Mouse (Mus musculus): ENCODE results near the gene Cars. TPM values are rescaled to one million over a fixed set of nuclear protein-coding genes. Genes with fewer than 3 reads are reported as not detected.

Cars gene
- total and polyA plus RNA-seq, 3 experiments, result 11.0 to 21.5 (median 20.2) TPM

DNA sequence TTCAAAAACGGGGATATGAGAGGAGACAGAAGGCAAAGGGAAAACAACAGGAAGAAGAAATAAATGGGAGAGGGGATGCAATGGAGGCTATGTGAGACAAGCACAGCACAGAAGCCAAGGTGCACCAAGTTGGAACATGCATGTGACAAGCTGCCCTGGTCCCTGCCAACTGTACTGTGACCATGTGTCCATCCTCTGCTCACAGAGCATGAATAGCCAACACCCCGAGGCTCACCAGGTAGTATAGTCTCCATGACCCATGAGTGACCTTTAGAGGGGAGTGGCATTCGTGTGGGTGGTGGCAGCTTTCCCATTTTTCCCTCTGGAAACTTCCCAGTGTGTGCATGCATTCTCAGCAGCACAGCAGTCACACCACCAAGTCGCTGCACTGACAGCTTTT lies 80.6 kb downstream of the Cars start:
- no peak overlapping the region for H3K27ac ChIP-seq
- H3K4me3 ChIP-seq, result no peak overlapping the region
- DNase-seq, result no peak
- no peaks in the 10 kb centered on the region for H3K4me1 ChIP-seq (ENCODE audit: control insufficient read depth, insufficient read depth, low read length)
- H3K79me2 ChIP-seq (replicated peaks; ENCODE audit: control insufficient read depth, insufficient read depth, low read length), result no peaks in the 10 kb centered on the region
- 47% methylated on average over 4 of the region's 4 CpGs for WGBS
- no peaks in the 10 kb centered on the region for H3K36me3 ChIP-seq (ENCODE audit: control insufficient read depth, insufficient read depth, low read length)
- no peaks in the 10 kb centered on the region for H3K27me3 ChIP-seq (ENCODE audit: control insufficient read depth, insufficient read depth, low read length)
- intact Hi-C loops (cut with DNase I), result no loop called here
- H3K9ac ChIP-seq (ENCODE audit: low read depth, low read length), result no peak overlapping the region
- no peak for TF ChIP-seq CTCF (IDR thresholded peaks at IDR 0.05)
- no peak for TF ChIP-seq POLR2A (IDR thresholded peaks at IDR 0.05; ENCODE audit: insufficient read depth, low read depth, low read length)
- no peak for TF ChIP-seq EP300 (IDR thresholded peaks at IDR 0.05; ENCODE audit: insufficient read depth, low read depth, low read length)

GRCm38 (mm10) chr7:143514416-143514768 lies 85.5 kb downstream of the Cars start:
- WGBS, result 74% methylated on average over 4 of the region's 4 CpGs
- Histone ChIP-seq H3K36me3 (ENCODE audit: control insufficient read depth, insufficient read depth, low read length) (no peaks in the 10 kb centered on the region), H3K27me3 (ENCODE audit: control insufficient read depth, insufficient read depth, low read length) (no peaks in the 10 kb centered on the region), H3K79me2 (replicated peaks; ENCODE audit: control insufficient read depth, insufficient read depth, low read length) (no peaks in the 10 kb centered on the region), H3K27ac (no peak overlapping the region), H3K4me3 (no peak overlapping the region), H3K4me1 (ENCODE audit: control insufficient read depth, insufficient read depth, low read length) (no peaks in the 10 kb centered on the region), H3K9ac (ENCODE audit: low read depth, low read length) (no peak overlapping the region)
- DNase-seq, result peak in 1 of 2 experiments; percentile 27
- TF ChIP-seq CTCF (IDR thresholded peaks at IDR 0.05), result peak; percentile 38
- no peak for TF ChIP-seq POLR2A (IDR thresholded peaks at IDR 0.05; ENCODE audit: insufficient read depth, low read depth, low read length)
- intact Hi-C loops (cut with DNase I), result no loop called here

- no peak for TF ChIP-seq POLR2A (IDR thresholded peaks at IDR 0.05; ENCODE audit: insufficient read depth, low read depth, low read length)
- 0 out of 2 replicates have a peak, but pooled peaks have one; percentile 36 for TF ChIP-seq EP300 (IDR thresholded peaks at IDR 0.05; ENCODE audit: insufficient read depth, low read depth, low read length)
- TF ChIP-seq CTCF (IDR thresholded peaks at IDR 0.05), result no peak
- no peaks in the 10 kb centered on the region for H3K4me1 ChIP-seq (ENCODE audit: control insufficient read depth, insufficient read depth, low read length)
- no peaks in the 10 kb centered on the region for H3K36me3 ChIP-seq (ENCODE audit: control insufficient read depth, insufficient read depth, low read length)
- 67% methylated on average over 10 of the region's 10 CpGs for WGBS
- H3K27ac ChIP-seq, result no peak overlapping the region
- DNase-seq, result peak; percentile 61 to 66
- intact Hi-C loops (cut with DNase I), result no loop called here
- H3K9ac ChIP-seq (ENCODE audit: low read depth, low read length), result no peak overlapping the region
- H3K27me3 ChIP-seq (ENCODE audit: control insufficient read depth, insufficient read depth, low read length), result no peaks in the 10 kb centered on the region
- H3K4me3 ChIP-seq, result no peak overlapping the region
- H3K79me2 ChIP-seq (replicated peaks; ENCODE audit: control insufficient read depth, insufficient read depth, low read length), result no peaks in the 10 kb centered on the region
These were observed 86.0 kb downstream of the Cars start for GRCm38 (mm10) chr7:143513763-143514415.

DNA sequence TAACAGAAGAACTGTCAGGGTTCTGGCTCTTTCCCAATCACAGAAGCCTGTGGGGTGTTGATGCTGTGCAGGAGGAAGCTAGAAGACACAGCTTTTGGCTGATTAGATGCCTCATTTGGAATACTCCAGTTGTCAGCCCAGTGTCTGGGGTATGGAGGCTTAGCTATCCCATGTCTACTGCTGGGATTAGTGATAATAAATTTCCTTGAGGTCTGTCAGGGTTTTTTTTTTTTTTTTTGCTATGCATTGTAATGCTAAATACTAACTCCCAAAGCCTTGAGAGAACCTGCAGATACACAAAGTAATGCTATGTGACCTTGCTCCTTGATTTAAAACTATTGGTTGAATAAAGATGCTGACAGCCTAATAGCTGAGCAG lies 88.6 kb downstream of the Cars start:
- Histone ChIP-seq H3K4me1 (ENCODE audit: control insufficient read depth, insufficient read depth, low read length) (no peaks in the 10 kb centered on the region), H3K9ac (ENCODE audit: low read depth, low read length) (no peak overlapping the region), H3K79me2 (replicated peaks; ENCODE audit: control insufficient read depth, insufficient read depth, low read length) (no peaks in the 10 kb centered on the region), H3K36me3 (ENCODE audit: control insufficient read depth, insufficient read depth, low read length) (no peaks in the 10 kb centered on the region), H3K27me3 (ENCODE audit: control insufficient read depth, insufficient read depth, low read length) (no peaks in the 10 kb centered on the region), H3K27ac (no peak overlapping the region), H3K4me3 (no peak overlapping the region)
- intact Hi-C loops (cut with DNase I), result no loop called here
- no peak for DNase-seq
- TF ChIP-seq POLR2A (IDR thresholded peaks at IDR 0.05; ENCODE audit: insufficient read depth, low read depth, low read length), result no peak
- TF ChIP-seq EP300 (IDR thresholded peaks at IDR 0.05; ENCODE audit: insufficient read depth, low read depth, low read length), result no peak
- TF ChIP-seq CTCF (IDR thresholded peaks at IDR 0.05), result no peak

DNA sequence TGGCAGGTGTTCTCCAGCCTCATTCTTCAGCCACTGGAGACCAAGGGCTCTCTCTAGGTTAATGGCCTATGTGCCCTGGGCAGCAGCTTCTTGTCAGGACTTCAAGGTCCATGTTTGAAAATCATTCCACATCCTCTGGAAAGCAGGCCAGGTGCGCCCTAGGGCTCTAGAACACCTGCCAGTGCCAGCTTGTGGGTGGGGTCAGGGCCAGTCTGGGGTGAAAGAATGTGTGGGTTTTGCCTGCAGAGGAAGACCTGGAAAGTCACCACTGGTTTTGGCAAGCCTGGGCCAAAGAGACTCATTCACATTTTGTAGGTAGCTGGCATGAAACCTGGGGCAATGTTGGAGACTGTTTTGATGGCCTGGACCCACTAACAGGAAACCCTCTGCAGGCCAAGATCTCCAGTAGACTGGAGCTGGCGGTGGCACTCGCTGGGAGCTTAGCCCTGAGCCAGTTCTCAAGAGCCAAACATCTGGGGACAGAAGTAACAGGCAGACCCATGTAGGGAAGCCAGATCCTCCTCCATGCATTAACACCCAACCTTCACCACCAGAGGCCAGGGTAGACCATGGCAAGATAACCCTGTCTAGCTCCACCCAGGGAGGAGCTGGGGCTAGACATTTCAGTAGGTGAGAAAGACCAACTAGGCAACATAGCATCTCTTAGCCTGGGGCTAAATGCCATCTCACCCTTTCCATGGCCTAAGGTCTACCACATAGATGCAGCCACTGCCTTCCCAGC lies 89.1 kb downstream of the Cars start:
- 69% methylated on average over 3 of the region's 3 CpGs for WGBS
- no peak for TF ChIP-seq EP300 (IDR thresholded peaks at IDR 0.05; ENCODE audit: insufficient read depth, low read depth, low read length)
- Histone ChIP-seq H3K27me3 (ENCODE audit: control insufficient read depth, insufficient read depth, low read length) (no peaks in the 10 kb centered on the region), H3K4me1 (ENCODE audit: control insufficient read depth, insufficient read depth, low read length) (no peaks in the 10 kb centered on the region), H3K4me3 (no peak overlapping the region), H3K27ac (no peak overlapping the region), H3K79me2 (replicated peaks; ENCODE audit: control insufficient read depth, insufficient read depth, low read length) (no peaks in the 10 kb centered on the region), H3K36me3 (ENCODE audit: control insufficient read depth, insufficient read depth, low read length) (no peaks in the 10 kb centered on the region), H3K9ac (ENCODE audit: low read depth, low read length) (no peak overlapping the region)
- intact Hi-C loops (cut with DNase I), result no loop called here
- DNase-seq, result no peak

DNA sequence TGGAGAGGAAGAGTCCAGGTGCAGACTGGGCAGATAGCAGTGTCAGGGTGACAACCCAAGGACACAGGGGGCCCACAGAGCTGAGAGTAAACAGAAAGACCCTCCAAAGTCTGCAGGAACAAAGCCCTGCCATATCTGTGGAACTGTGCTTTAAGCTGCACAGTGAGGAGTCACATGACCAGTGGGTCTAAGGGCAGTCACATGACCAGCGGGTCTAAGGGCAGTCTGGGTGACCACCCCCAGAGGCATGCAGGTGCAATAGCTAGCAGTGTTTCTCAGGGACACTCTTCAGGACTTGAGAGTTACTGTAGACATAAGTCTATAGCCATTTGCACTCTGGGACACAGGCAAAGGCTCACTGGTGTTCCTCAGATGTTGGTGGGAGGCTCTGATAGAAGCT lies 90.3 kb downstream of the Cars start:
- H3K79me2 ChIP-seq (replicated peaks; ENCODE audit: control insufficient read depth, insufficient read depth, low read length), result no peaks in the 10 kb centered on the region
- no peak overlapping the region for H3K27ac ChIP-seq
- TF ChIP-seq EP300 (IDR thresholded peaks at IDR 0.05; ENCODE audit: insufficient read depth, low read depth, low read length), result no peak
- TF ChIP-seq CTCF (IDR thresholded peaks at IDR 0.05), result no peak
- TF ChIP-seq POLR2A (IDR thresholded peaks at IDR 0.05; ENCODE audit: insufficient read depth, low read depth, low read length), result no peak
- H3K4me3 ChIP-seq, result no peak overlapping the region
- no peaks in the 10 kb centered on the region for H3K36me3 ChIP-seq (ENCODE audit: control insufficient read depth, insufficient read depth, low read length)
- H3K4me1 ChIP-seq (ENCODE audit: control insufficient read depth, insufficient read depth, low read length), result no peaks in the 10 kb centered on the region
- 71% methylated on average over 1 of the region's 1 CpGs for WGBS
- H3K9ac ChIP-seq (ENCODE audit: low read depth, low read length), result no peak overlapping the region
- H3K27me3 ChIP-seq (ENCODE audit: control insufficient read depth, insufficient read depth, low read length), result no peaks in the 10 kb centered on the region
- no peak for DNase-seq
- intact Hi-C loops (cut with DNase I), result loop anchor here (5.0 kb wide), 1 partner anchor 37 kb away; the partner anchor contains the start of gene Slc22a18

Small RNA genes lying within 50 kb of the gene (microRNA-seq; reads per million reads assigned to microRNA genes)
- 0 reads per million in 2 experiments for gene Mir7064

Other genes with a start within 250 kb of the Cars start
- gene Cdkn1c, start 139.0 kb downstream of the Cars start, total RNA-seq (2021), result 10 to 100 TPM; 33.9 to 42.4 TPM
- gene Cdkn1c, start 139.0 kb downstream of the Cars start, polyA plus RNA-seq (2012; rRNA removed), result 12.3 and 15.7 TPM in 2 replicates
- under 1 TPM; 0.36 to 0.42 TPM for gene Slc22a18, start 126.4 kb downstream of the Cars start, total RNA-seq (2021)
- 2.3 and 2.5 TPM in 2 replicates for gene Slc22a18, start 126.4 kb downstream of the Cars start, polyA plus RNA-seq (2012; rRNA removed)
- not detected for gene Phlda2, start 96.9 kb downstream of the Cars start, total RNA-seq (2021)
- gene Phlda2, start 96.9 kb downstream of the Cars start, polyA plus RNA-seq (2012; rRNA removed), result not detected in 2 replicates
- 100 to 1,000 TPM; 168 to 197 TPM for gene Nap1l4, start 51.0 kb downstream of the Cars start, total RNA-seq (2021)
- 98.4 and 147 TPM in 2 replicates for gene Nap1l4, start 51.0 kb downstream of the Cars start, polyA plus RNA-seq (2012; rRNA removed)
- under 1 TPM; 0.50 to 0.52 TPM for gene Tnfrsf26, start 28.6 kb upstream of the Cars start, total RNA-seq (2021)
- 0.25 and 0.88 TPM in 2 replicates for gene Tnfrsf26, start 28.6 kb upstream of the Cars start, polyA plus RNA-seq (2012; rRNA removed)
- gene Tnfrsf22, start 49.6 kb upstream of the Cars start, total RNA-seq (2021), result 1 to 10 TPM; 1.4 to 2.3 TPM
- gene Tnfrsf22, start 49.6 kb upstream of the Cars start, polyA plus RNA-seq (2012; rRNA removed), result 3.2 and 5.6 TPM in 2 replicates
- 1 to 10 TPM; 2.4 to 2.8 TPM for gene Tnfrsf23, start 85.8 kb upstream of the Cars start, total RNA-seq (2021)
- gene Tnfrsf23, start 85.8 kb upstream of the Cars start, polyA plus RNA-seq (2012; rRNA removed), result 3.2 and 5.1 TPM in 2 replicates
- gene Osbpl5, start 156.9 kb upstream of the Cars start, total RNA-seq (2021), result 10 to 100 TPM; 14.8 to 18.0 TPM
- 21.3 and 28.9 TPM in 2 replicates for gene Osbpl5, start 156.9 kb upstream of the Cars start, polyA plus RNA-seq (2012; rRNA removed)
- gene Mrgprg, start 166.9 kb upstream of the Cars start, total RNA-seq (2021), result not detected
- gene Mrgprg, start 166.9 kb upstream of the Cars start, polyA plus RNA-seq (2012; rRNA removed), result 0.15 and 0.18 TPM in 2 replicates
- gene Mrgpre, start 184.4 kb upstream of the Cars start, total RNA-seq (2021), result 1 to 10 TPM; 1.2 to 1.3 TPM
- gene Mrgpre, start 184.4 kb upstream of the Cars start, polyA plus RNA-seq (2012; rRNA removed), result 1.9 TPM in 2 replicates
- 1 to 10 TPM; 3.8 to 4.3 TPM for gene Nadsyn1, start 222.8 kb upstream of the Cars start, total RNA-seq (2021)
- gene Nadsyn1, start 222.8 kb upstream of the Cars start, polyA plus RNA-seq (2012; rRNA removed), result 6.1 and 9.4 TPM in 2 replicates
- 1 to 10 TPM; 5.1 to 5.7 TPM for gene Dhcr7, start 223.1 kb upstream of the Cars start, total RNA-seq (2021)
- gene Dhcr7, start 223.1 kb upstream of the Cars start, polyA plus RNA-seq (2012; rRNA removed), result 22.2 and 26.9 TPM in 2 replicates